Mouse (Mus musculus): ENCODE measurements around the gene Spic.

DNA sequence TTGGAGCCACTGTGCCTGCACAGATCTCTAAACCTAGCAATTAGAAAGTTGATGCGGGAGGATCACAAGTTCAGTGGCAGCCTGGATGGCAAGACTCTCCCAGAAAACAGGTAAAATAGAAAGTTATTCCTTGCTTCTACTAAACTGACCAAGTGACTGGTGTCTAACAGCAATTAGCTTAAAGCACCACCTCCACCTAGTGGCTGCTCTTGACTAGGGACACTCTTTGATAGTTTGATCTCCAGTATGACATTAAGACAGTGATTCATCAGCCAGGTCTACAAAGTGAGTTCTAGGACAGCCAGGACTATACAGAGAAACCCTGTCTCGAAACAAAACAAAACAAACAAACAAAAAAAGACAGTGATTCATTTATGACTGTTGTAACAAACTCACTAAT, 40.5 kb upstream of the Spic start:
- TF ChIP-seq POLR2A (IDR thresholded peaks at IDR 0.05; ENCODE audit: borderline replicate concordance, low read depth, low read length) (no peak), CTCF (IDR thresholded peaks at IDR 0.05; ENCODE audit: low read depth, low read length) (no peak)

Data from bone marrow macrophage, adult 2 months (primary cell).